Mouse (Mus musculus) forebrain, embryonic 11.5 days (tissue): ENCODE data around the gene Ap2a2. TPM values are rescaled to one million over a fixed set of nuclear protein-coding genes. Genes with fewer than 3 reads are reported as not detected.

Source experiments
- ATAC-seq: fragments of 200-750 bp; cut with Nextera tagmentation; replicated peaks from 2 replicates; pipeline ENCODE4 v1.8.0; 2017; ENCODE audit warnings: moderate TSS enrichment; ENCODE audit not compliant: low FRiP score
- DNase-seq: peaks from one replicate; pipeline ENCODE4 v3.0.0-alpha.2; 2017; ENCODE audit warnings: low spot score
- H3K27ac ChIP-seq: fragments of 300-500 bp; sonication (generic); 2 replicates; pipeline ENCODE4 v1.5.1; 2014; ENCODE audit warnings: low read depth, low read length
- H3K27me3 ChIP-seq: fragments of 300-500 bp; sonication (generic); 2 replicates; pipeline ENCODE4 v1.6.1; 2014; ENCODE audit warnings: mild to moderate bottlenecking, low read length, mixed read lengths; ENCODE audit not compliant: control insufficient read depth, insufficient read depth
- H3K36me3 ChIP-seq: fragments of 300-500 bp; sonication (generic); 2 replicates; pipeline ENCODE4 v1.6.1; 2014; ENCODE audit warnings: mild to moderate bottlenecking, low read length, moderate library complexity, mixed read lengths; ENCODE audit not compliant: control insufficient read depth, insufficient read depth
- H3K4me1 ChIP-seq: fragments of 300-500 bp; sonication (generic); replicated peaks from 2 replicates; pipeline ENCODE4 v1.6.1; 2014; ENCODE audit warnings: low read length, mixed read lengths; ENCODE audit not compliant: control insufficient read depth, insufficient read depth
- H3K4me2 ChIP-seq: fragments of 300-500 bp; sonication (generic); 2 replicates; pipeline ENCODE4 v1.6.1; 2014; ENCODE audit warnings: low read depth, mild to moderate bottlenecking, low read length, moderate library complexity, mixed read lengths; ENCODE audit not compliant: severe bottlenecking
- H3K4me3 ChIP-seq: fragments of 300-500 bp; sonication (generic); 2 replicates; pipeline ENCODE4 v1.5.1; 2014; ENCODE audit warnings: low read depth, low read length
- H3K9ac ChIP-seq: fragments of 300-500 bp; sonication (generic); 2 replicates; pipeline ENCODE4 v1.6.1; 2014; ENCODE audit warnings: low read length
- H3K9me3 ChIP-seq: fragments of 300-500 bp; sonication (generic); 2 replicates; pipeline ENCODE4 v1.6.1; 2016; ENCODE audit warnings: low read length, mixed read lengths; ENCODE audit not compliant: control insufficient read depth
- WGBS: fragments of 180-500 bp; shearing (Covaris S2); extraction: QIAGEN DNeasy Blood & Tissue Kit; methylation state at CpG from one replicate; pipeline ENCODE4 v1.1.7; 2014; 5-methylcytosine and 5-hydroxymethylcytosine counted together
- polyA plus RNA-seq: library from polyadenylated mRNA; unstranded; fragments of >200 nt; fragmentation: Nextera tagmentation; extraction: Ambion mirVana; gene quantifications from 2 replicates; pipeline ENCODE4 v1.2.1, GENCODE M21; 2014

Ap2a2 gene
- 104 and 106 TPM in 2 replicates for polyA plus RNA-seq

- ATAC-seq (peak; percentile 94), DNase-seq (peak; percentile 98)
- Histone ChIP-seq H3K36me3 (no peaks in the 10 kb centered on the region), H3K27ac (peak within 1 kb of the TSS; percentile 48; the same call in 1 of the 2 replicates), H3K9me3 (no peaks in the 10 kb centered on the region), H3K4me3 (peak within 1 kb of the TSS; percentile 96), H3K9ac (peak within 1 kb of the TSS; percentile 97), H3K4me1 (peaks cover 2% of the 10 kb centered on the region; the same call in 1 of the 2 replicates), H3K27me3 (no peaks in the 10 kb centered on the region), H3K4me2 (peak within 1 kb of the TSS; percentile 85)
- under 1% methylated on average over 72 of the region's 72 CpGs for WGBS
Observed at GRCm38 (mm10) chr7:141561682-141562391, at the start of gene Ap2a2. TSS of gene Ap2a2 (plus strand) at chr7:141562173.

DNA sequence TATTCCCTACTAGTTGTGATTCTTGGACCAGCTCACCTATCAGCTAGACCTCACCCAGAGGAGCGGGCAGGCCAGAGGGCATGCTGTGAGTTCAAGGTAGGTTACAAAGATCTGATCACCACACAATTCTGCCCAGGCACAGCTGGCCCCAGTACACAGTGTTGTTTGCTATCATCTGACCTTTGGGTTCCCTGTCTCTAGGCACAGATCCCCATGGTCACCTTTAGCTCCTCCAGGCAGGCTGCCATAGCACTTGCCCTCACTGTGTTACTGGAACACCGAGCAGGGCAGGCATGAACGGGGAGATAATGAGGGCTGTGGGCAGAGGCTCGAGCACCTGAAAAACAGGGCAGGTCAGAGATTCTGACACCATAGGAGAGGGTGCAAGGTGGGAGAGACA, 44.3 kb upstream of the Ap2a2 start:
- H3K4me3 ChIP-seq, result no peak overlapping the region
- WGBS, result 93% methylated on average over 4 of the region's 4 CpGs

GRCm38 (mm10) chr7:141518296-141518695, 43.7 kb upstream of the Ap2a2 start:
- no peaks in the 10 kb centered on the region for H3K4me1 ChIP-seq
- ATAC-seq (no peak), DNase-seq (no peak)
- H3K4me2 ChIP-seq, result no peak overlapping the region
- H3K27me3 ChIP-seq, result no peaks in the 10 kb centered on the region
- no peak overlapping the region for H3K4me3 ChIP-seq
- no peaks in the 10 kb centered on the region for H3K9me3 ChIP-seq
- WGBS, result 86% methylated on average over 5 of the region's 5 CpGs
- no peaks in the 10 kb centered on the region for H3K36me3 ChIP-seq
- H3K27ac ChIP-seq, result no peak overlapping the region
- H3K9ac ChIP-seq, result no peak overlapping the region

More for the DNA sequence above, 44.3 kb upstream of the Ap2a2 start:
- ATAC-seq (no peak), DNase-seq (no peak)
- Histone ChIP-seq H3K9me3 (no peaks in the 10 kb centered on the region), H3K27ac (no peak overlapping the region), H3K36me3 (no peaks in the 10 kb centered on the region), H3K4me1 (no peaks in the 10 kb centered on the region), H3K4me2 (no peak overlapping the region), H3K27me3 (no peaks in the 10 kb centered on the region), H3K9ac (no peak overlapping the region)

GRCm38 (mm10) chr7:141518926-141519325, 43.0 kb upstream of the Ap2a2 start:
- Histone ChIP-seq H3K36me3 (no peaks in the 10 kb centered on the region), H3K9ac (no peak overlapping the region), H3K9me3 (no peaks in the 10 kb centered on the region), H3K4me2 (no peak overlapping the region), H3K27ac (no peak overlapping the region), H3K4me3 (no peak overlapping the region), H3K27me3 (no peaks in the 10 kb centered on the region), H3K4me1 (no peaks in the 10 kb centered on the region)
- ATAC-seq (no peak), DNase-seq (no peak)
- 80% methylated on average over 3 of the region's 3 CpGs for WGBS

DNA sequence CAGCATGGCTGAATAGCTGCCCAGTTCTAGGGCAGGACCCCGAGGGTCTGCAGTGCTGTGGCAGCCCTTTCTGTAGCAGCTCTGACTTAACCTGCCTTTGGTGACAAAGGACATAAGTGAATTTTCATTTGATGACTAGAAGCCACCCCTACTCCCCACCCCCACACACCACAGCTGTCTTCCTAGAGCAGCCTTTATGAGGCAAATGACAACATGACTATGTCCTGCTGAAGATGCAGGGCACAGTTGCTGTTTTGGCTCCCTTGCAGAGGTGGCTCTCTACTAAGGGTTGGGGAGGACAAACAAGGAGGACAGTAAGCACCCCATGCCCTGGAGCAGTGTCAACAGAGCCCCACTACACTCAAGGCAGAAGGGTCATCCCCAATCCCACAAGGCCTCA, 42.2 kb upstream of the Ap2a2 start:
- no peak for ATAC-seq
- WGBS, result 89% methylated on average over 1 of the region's 1 CpGs

GRCm38 (mm10) chr7:141523007-141523406, 39.0 kb upstream of the Ap2a2 start:
- Histone ChIP-seq H3K27ac (no peak overlapping the region), H3K4me3 (no peak overlapping the region), H3K36me3 (no peaks in the 10 kb centered on the region), H3K9me3 (no peaks in the 10 kb centered on the region), H3K4me2 (no peak overlapping the region), H3K4me1 (no peaks in the 10 kb centered on the region), H3K9ac (no peak overlapping the region), H3K27me3 (no peaks in the 10 kb centered on the region)
- DNase-seq, result no peak
- 59% methylated on average over 4 of the region's 4 CpGs for WGBS
- ATAC-seq, result no peak

More for the DNA sequence above, 42.2 kb upstream of the Ap2a2 start:
- Histone ChIP-seq H3K36me3 (no peaks in the 10 kb centered on the region), H3K4me2 (no peak overlapping the region), H3K4me1 (no peaks in the 10 kb centered on the region), H3K27me3 (no peaks in the 10 kb centered on the region), H3K9ac (no peak overlapping the region), H3K27ac (no peak overlapping the region), H3K9me3 (no peaks in the 10 kb centered on the region), H3K4me3 (no peak overlapping the region)
- DNase-seq, result no peak

GRCm38 (mm10) chr7:141524271-141524670, 37.7 kb upstream of the Ap2a2 start:
- no peak overlapping the region for H3K27ac ChIP-seq
- no peaks in the 10 kb centered on the region for H3K9me3 ChIP-seq
- no peaks in the 10 kb centered on the region for H3K4me1 ChIP-seq
- WGBS, result 89% methylated on average over 4 of the region's 4 CpGs
- no peak for DNase-seq
- H3K27me3 ChIP-seq, result no peaks in the 10 kb centered on the region
- no peak overlapping the region for H3K4me3 ChIP-seq
- no peaks in the 10 kb centered on the region for H3K36me3 ChIP-seq
- no peak overlapping the region for H3K4me2 ChIP-seq
- ATAC-seq, result no peak
- H3K9ac ChIP-seq, result no peak overlapping the region

DNA sequence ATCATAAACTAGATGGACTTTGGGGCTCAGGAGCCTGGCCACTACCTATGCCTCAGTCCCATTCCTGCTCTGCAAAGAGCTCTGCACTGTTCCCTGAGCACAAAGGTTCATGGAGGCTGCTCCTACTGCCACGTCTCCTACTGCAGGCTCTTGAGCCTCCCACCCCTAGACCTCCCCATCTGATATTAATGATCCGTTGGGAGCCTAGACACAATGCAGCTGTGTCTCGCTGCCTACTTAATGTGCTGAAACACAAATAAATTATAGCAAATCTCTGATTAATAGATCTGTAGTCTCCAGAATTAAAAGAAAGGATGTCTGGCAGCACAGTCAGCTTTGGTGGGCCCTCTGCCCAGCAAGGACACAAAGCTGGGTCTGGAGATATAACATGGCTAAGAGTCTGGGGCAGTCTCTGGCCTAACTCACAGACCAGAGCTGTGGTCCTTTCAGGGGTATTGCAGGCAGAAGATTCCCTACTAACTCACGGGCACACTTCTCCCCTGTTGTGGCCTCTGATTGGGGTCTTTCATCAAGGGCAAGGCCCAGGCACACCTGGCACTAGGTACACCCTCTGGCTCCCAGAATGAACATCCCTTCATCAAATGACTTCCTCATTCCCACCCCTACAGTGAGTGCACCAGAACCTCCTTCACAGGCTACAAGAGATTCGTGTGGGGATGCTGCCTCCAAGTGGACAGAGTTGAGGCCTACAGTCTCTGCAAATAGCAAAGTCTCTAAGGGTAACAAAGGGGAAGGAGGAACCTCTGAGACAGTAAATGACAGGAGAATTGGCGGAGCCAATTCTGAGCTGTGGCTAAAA, 37.0 kb upstream of the Ap2a2 start:
- ATAC-seq, result peak; percentile 67; the same call in 1 of the 2 replicates

More for the DNA sequence above, 37.0 kb upstream of the Ap2a2 start:
- no peak overlapping the region for H3K9ac ChIP-seq
- no peaks in the 10 kb centered on the region for H3K9me3 ChIP-seq
- 58% methylated on average over 6 of the region's 6 CpGs for WGBS
- DNase-seq, result peak; percentile 76
- H3K4me3 ChIP-seq, result no peak overlapping the region
- H3K27me3 ChIP-seq, result no peaks in the 10 kb centered on the region
- no peak overlapping the region for H3K4me2 ChIP-seq
- H3K27ac ChIP-seq, result no peak overlapping the region
- H3K4me1 ChIP-seq, result no peaks in the 10 kb centered on the region
- H3K36me3 ChIP-seq, result no peaks in the 10 kb centered on the region
